Mouse (Mus musculus) small intestine, adult 2 months (tissue): ENCODE measurements around the gene Zdhhc13. TPM values are rescaled to one million over a fixed set of nuclear protein-coding genes. Genes with fewer than 3 reads are reported as not detected.

ENCODE experiments used
- H3K27ac ChIP-seq: fragments of 200-500 bp; 2 replicates; pipeline ENCODE4 v1.5.1; 2012; ENCODE audit warnings: low read depth, low read length, control low read depth, inconsistent platforms; ENCODE audit not compliant: insufficient read depth
- H3K27me3 ChIP-seq: fragments of 200-500 bp; 2 replicates; pipeline ENCODE4 v1.6.1; 2012; ENCODE audit warnings: mild to moderate bottlenecking, moderate library complexity, low read length, inconsistent platforms; ENCODE audit not compliant: control insufficient read depth, insufficient read depth
- H3K36me3 ChIP-seq: fragments of 200-500 bp; 2 replicates; pipeline ENCODE4 v1.6.1; 2012; ENCODE audit warnings: mild to moderate bottlenecking, low read length, control low read depth, inconsistent platforms; ENCODE audit not compliant: control insufficient read depth, insufficient read depth
- H3K4me1 ChIP-seq: fragments of 200-500 bp; 2 replicates; pipeline ENCODE4 v1.6.1; 2012; ENCODE audit warnings: low read length, inconsistent platforms, mixed read lengths; ENCODE audit not compliant: control insufficient read depth, insufficient read depth, insufficient read length
- H3K4me3 ChIP-seq: fragments of 200-500 bp; 2 replicates; pipeline ENCODE4 v1.5.1; 2012; ENCODE audit warnings: low read depth, mild to moderate bottlenecking, control low read depth, inconsistent platforms, low read length, moderate library complexity
- CTCF ChIP-seq: fragments of 200-500 bp; IDR thresholded peaks from 2 replicates; pipeline ENCODE4 v1.5.1; 2012; ENCODE audit warnings: low read depth, mild to moderate bottlenecking, control low read depth, inconsistent platforms, low read length, moderate library complexity, mixed read lengths; ENCODE audit not compliant: insufficient replicate concordance, insufficient read length; ENCODE audit errors: extremely low read depth
- POLR2A ChIP-seq: fragments of 200-500 bp; IDR thresholded peaks from 2 replicates; pipeline ENCODE4 v1.6.1; 2012; ENCODE audit warnings: low read depth, mild to moderate bottlenecking, control low read depth, inconsistent platforms, low read length, moderate library complexity
- WGBS: fragments of 180-500 bp; shearing (Covaris S2); methylation state at CpG from one replicate; pipeline ENCODE4 v1.1.7; 2018; 5-methylcytosine and 5-hydroxymethylcytosine counted together
- polyA plus RNA-seq: library from polyadenylated mRNA; depleted of rRNA; stranded (reverse); fragments of >200 nt; gene quantifications from 2 replicates; pipeline ENCODE4 v1.2.3, GENCODE M21; 2012; rRNA removed

Zdhhc13 gene
- polyA plus RNA-seq, 1 experiment, result 6.8 TPM

GRCm38 (mm10) chr7:48876526-48876925 is 87.7 kb downstream of the Zdhhc13 start:
- 49% methylated on average over 4 of the region's 4 CpGs for WGBS
- no peak overlapping the region for H3K27ac ChIP-seq
- H3K27me3 ChIP-seq, result no peaks in the 10 kb centered on the region
- H3K36me3 ChIP-seq, result peaks cover 11% of the 10 kb centered on the region
- H3K4me3 ChIP-seq, result no peak overlapping the region
- H3K4me1 ChIP-seq, result peaks cover 12% of the 10 kb centered on the region; the same call in 1 of the 2 replicates
- peak; percentile 59; the same call in 1 of the 2 replicates for TF ChIP-seq CTCF
- TF ChIP-seq POLR2A, result no peak

Other genes with a start within 250 kb of the Zdhhc13 start
- not detected in 2 replicates for gene Mrgprb2, start 230.9 kb upstream of the Zdhhc13 start, polyA plus RNA-seq
- not detected in 2 replicates for gene Mrgprb3, start 145.2 kb upstream of the Zdhhc13 start, polyA plus RNA-seq
- not detected in 2 replicates for gene Csrp3, start 59.0 kb downstream of the Zdhhc13 start, polyA plus RNA-seq
- gene E2f8, start 92.6 kb downstream of the Zdhhc13 start, polyA plus RNA-seq, result 2.4 and 4.8 TPM in 2 replicates
- gene Nav2, start 119.7 kb downstream of the Zdhhc13 start, polyA plus RNA-seq, result 6.4 and 8.5 TPM in 2 replicates